Mouse (Mus musculus): ENCODE results near the gene Clca1.
A peak's percentile ranks its signal among the peaks of the same experiment; 100 is the strongest.
"Not testable (repeated sequence)": the region's sequence is repeated elsewhere in the genome, so short reads cannot be mapped to it uniquely, and the experiment has no call there.

The Clca1 gene

GRCm38 (mm10) chr3:145032676-145033075, at the start of gene Clca1:
Gene Clca1 (minus strand): TSS chr3:145032776.
- no peak for DNase-seq

DNA sequence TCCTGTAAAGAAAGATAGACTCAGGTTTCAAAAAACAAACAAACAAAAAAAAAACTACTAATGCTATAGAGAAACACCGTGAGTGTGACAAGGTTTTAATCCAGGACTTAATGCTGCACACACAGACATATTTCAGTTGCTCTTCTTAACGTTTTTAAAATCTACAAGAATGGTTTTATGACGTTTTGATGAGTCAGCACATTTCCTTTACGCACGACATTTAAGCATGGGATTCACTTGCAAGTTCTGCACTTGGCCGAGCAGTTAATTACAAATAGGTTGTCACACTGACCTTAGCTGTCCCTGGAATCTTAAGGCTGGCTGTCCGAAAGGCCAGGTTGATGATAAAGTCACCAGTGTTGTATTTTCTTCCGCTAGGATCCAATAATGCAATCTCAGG, 48.3 kb upstream of the Clca1 start:
- no peak for DNase-seq

DNA sequence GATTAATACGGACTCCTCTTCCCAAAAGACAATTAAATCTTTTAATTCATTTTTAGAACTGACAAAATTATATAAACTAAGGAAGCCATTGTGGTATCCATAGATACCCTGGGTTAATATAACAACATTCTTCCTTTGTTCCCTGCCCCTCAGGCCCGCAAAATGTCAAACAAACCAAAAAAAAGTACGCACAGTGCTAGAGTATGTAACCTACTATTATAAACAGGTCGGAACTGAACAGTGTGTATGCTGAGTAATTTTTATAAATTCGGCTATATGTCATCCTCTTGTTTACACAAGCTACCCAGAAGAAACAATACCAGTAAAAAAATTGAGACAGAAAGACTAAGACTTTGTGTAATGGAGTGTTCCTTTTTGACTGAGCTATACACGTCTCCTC, 45.8 kb upstream of the Clca1 start:
- no peak for DNase-seq

- DNase-seq: no peak
These were observed 39.8 kb upstream of the Clca1 start for GRCm38 (mm10) chr3:145072339-145072738.

DNA sequence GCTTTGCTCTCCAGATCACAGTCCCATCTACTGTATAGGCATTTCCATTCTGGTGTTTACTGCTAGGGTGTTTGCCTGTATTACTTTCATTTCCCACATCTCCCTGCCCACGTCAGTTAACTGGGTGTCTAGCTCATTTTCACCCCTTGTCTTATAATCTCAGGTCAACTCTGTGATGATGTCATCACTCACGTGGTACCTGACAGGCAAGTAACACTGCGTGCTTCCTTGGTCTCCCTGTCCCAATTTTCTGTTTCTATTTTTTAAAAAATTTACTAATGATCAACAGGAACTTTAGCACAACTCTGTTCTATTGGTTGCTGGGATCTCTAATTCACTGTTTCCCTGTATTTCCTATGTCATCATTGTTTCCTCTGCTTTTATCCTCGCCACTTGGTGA, 36.4 kb upstream of the Clca1 start:
- no peak for DNase-seq

GRCm38 (mm10) chr3:145055138-145055537, 22.6 kb upstream of the Clca1 start:
- not testable (repeated sequence) for DNase-seq

- DNase-seq: no peak
These were observed 17.2 kb upstream of the Clca1 start for GRCm38 (mm10) chr3:145049820-145050219.

DNA sequence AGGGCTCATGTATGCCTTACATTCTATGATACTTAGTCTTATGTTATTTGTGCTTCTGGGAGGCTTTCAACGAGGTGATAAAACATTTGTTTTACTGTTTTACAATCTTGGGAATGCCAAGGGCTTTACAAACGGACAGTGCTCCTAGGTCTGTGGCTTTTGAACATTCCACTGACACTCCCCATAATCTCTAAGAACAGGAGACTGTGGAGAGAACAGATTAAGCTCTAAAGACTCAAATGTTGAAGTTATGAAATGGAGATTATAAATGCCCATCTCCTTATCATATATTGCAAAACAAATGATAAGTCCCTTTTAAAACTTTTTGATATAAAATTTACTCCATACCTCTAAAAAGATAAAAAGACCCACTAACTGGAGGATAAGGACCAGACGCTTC, 6.2 kb upstream of the Clca1 start:
- DNase-seq: no peak

DNA sequence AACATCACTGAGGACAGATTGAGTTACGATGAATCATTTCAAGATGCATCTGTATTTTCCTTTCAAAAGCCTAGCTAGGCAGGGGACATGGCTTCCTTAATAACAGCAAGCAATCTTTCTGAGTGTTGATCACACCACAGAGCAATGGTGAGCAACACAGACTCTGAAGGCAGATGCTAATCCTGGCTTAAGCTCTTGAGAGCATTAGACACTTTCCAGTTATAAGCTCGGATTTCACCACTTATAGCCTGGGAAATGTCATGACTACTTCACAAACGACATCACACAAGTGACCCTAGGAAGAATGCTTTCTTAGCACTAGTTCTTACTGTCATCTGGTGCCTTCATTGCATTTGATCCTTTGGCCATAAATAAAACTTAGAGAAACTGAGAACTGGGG, 4.5 kb downstream of the Clca1 start:
- no peak for DNase-seq

- DNase-seq: peak; percentile 37
These were observed 5.8 kb downstream of the Clca1 start for GRCm38 (mm10) chr3:145026750-145027149.

GRCm38 (mm10) chr3:145017807-145018206, 14.8 kb downstream of the Clca1 start:
- no peak for DNase-seq

DNA sequence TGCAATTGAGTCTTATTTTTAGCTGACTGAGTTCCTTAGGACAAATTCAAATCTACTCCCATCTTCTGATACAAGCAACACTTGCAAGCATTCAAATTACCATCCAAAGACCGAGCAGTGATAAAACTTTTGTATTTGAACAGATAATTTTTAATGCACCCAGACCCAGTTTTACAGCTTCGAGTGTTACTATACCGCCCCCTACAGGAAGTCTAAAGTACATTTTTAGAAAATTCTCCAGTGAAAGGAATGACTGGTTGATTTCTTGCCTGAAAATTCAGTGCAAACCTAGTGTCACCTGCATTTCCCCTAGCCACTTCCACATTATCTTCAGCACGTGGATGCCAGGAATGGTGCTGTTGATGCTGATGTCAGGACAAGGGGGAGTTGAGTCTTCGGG, 28.2 kb downstream of the Clca1 start:
- DNase-seq: no peak

- DNase-seq: no peak
These were observed 31.7 kb downstream of the Clca1 start for GRCm38 (mm10) chr3:145000912-145001311.

DNA sequence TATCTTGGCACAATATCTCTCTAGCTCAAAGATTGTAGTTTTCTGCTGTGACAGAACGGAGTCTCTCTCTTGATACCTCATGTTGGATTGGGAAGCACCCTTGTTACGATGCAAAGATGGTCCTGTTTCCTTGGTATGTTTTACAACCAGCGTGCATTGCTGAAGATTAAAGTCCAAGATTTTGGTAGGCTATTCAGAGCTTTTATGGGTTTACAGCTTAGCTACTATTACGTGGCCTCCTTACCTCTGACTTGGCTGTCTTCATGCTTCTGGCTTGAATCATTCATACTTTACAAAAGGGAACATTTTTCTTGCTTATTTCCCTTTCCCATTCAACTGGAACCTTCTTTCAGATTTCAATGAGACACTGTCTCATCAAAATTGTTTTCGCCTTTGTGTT, 39.5 kb downstream of the Clca1 start:
- DNase-seq: no peak

- DNase-seq: no peak
These were observed 40.0 kb downstream of the Clca1 start for GRCm38 (mm10) chr3:144992618-144993017.

DNA sequence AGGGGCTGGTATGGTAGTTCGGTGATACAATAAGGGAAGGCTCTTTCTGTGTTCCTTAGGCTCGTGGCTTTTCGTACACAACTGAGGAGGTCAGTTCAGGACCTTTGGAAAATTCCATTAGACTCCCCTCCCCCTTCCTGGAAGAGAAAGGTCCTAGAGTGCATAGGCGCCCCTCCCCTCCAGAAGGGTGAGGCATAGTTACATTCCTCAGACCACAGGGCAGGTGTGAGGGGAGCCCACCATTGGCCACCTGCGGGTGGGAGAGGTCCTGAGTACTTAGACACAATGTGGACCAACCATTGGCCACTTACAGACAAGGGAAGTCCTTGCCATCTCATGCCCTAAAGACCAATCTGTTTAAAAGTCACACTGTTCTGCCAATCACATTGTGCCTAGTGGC, 46.7 kb downstream of the Clca1 start:
- DNase-seq: no peak

GRCm38 (mm10) chr3:144980551-144980950, 52.0 kb downstream of the Clca1 start:
- no peak for DNase-seq

GRCm38 (mm10) chr3:144977631-144978030, 54.9 kb downstream of the Clca1 start:
- no peak for DNase-seq

- DNase-seq: no peak
These were observed 56.5 kb downstream of the Clca1 start for GRCm38 (mm10) chr3:144976091-144976490.

DNA sequence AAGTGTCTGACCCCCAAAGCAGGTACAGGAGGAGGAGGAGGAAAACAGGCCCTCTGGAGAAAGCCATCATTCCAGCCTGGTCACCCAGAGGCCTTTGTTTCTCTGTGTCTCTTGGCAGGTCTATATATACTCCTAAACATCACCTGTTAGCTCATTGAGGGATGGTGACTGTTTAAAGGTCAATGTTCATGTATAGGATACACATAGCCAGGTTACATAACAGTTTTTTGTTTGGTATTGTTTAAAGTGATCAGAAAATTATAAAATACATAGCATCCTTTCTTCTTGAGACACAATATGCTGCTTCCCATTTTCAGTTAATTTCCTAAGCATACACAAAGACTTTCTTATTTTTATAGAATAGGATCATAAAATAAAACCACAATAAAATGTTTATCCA, 57.6 kb downstream of the Clca1 start, which contains the start of gene Clca4a:
Gene Clca4a, minus strand, starts transcription at position 101 of the 400 bp plus-strand sequence.
- DNase-seq: no peak

DNA sequence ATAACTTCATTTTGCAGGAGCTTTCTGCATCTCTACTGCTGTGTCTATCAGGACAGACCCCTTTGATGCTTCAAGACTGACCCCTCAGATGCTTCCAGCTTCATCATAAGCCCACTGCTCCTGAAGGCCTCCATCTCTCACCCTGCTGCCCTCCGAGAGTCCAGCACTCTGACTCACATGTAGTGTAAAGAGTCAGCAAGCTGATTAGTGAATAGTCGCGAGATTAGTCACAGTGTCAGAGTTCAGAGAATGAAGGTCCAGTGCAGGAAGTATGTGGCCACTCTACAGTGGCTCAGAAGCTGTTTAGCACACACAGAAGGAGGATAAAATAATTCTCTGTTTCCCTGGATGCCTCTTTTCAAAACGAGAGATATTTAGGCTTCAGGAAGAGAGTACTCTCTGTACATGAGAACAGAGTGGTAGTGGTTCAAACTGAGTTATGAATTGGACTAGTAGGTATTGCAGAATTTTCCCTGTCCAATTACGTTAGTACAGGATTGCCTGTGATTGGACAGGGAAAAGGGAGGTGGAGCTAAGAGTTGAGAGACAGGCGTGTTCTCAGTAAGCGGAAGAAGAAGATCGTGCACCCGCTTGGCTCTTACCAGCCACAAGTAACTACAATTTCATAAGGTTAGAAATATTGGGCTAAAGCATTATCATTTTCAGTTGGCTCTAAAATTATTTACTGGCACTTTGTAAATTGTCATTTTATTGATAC, 60.9 kb downstream of the Clca1 start:
- DNase-seq: no peak

GRCm38 (mm10) chr3:144969755-144970154, 62.8 kb downstream of the Clca1 start:
- no peak for DNase-seq

- no peak for DNase-seq
These were observed 66.5 kb downstream of the Clca1 start for GRCm38 (mm10) chr3:144966074-144966473.

Measured in right cerebral cortex, postnatal 14 days (tissue).